Mouse (Mus musculus) kidney, postnatal 14 days (tissue): ENCODE measurements at regions not wholly inside any gene's neighbourhood (a gene's known extent, or its start where the extent isn't known, plus 50 kb on each side); places are given as distances from the start of the nearest gene placed in this dataset.

Source experiments
- DNase-seq: peaks from one replicate; pipeline ENCODE4 v3.0.0; 2022; ENCODE audit warnings: mixed read lengths

DNA sequence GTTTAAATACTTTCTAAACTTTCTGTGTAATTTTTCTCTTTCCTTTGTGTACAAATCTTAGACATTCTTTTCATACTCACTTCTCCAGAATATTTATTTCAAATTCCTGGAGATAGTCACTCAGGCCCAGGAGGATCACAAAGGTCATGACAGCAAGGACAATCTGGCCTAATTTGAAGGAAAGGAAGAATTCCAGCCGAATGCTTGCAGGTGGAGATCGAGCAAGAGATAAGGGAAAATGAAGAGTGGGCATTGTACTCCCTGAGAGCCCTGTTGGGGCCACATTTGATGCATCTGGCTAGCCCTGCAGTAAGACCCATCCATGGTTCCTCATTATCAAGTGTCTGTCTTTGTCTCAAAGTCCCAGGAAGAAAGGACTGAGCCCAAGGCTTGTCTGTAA, 66.0 kb upstream of the Jazf1 start:
- DNase-seq = no peak

DNA sequence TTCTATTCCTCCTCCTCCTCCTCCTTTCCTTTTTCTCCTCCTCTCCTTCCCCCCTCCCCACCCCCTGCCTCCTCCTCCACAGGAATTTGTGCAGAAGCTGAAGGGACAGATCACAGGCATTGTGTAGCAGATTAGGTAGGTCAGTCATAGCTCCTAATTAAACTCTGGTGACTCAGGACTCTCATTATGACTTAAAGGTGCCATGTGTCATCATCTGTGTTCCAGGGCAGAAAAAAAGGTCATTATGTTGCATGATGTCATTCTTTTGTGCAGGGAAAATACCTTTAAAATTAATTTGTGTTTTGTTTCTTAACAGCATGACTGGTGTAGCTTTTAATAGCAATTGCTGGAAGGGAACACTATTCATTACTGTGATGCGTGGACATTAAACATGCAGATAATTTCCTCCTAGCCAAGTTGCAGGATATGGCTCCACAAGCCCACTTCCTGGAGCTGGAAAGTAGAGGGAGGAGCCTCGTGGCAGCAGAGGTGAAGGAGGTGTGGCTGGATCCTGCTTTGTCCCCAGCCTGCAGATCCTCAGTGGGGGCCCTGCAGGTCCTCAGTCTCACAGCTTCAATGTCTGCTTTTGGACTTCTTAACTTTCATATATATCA, 62.4 kb upstream of the Jazf1 start:
- DNase-seq = no peak

DNA sequence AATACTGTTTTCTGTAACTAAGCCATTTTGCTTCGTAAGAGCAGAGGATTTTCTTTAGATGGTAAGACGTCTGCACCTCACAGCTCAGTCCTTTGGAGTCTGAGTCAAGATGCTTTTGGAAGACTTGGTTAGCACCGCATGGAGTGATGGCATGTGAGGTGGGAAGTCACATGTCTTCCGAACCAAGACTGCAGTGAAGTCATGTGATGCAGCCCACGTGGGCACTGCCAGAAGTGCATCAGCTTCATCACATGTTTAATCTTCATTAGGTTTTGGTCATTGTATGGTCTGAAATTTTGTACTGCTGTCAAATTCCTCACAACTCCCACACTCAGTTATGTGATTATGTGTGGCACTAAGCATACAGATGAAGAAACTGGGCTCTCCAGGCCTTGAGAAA, 58.3 kb upstream of the Jazf1 start:
- no peak for DNase-seq

DNA sequence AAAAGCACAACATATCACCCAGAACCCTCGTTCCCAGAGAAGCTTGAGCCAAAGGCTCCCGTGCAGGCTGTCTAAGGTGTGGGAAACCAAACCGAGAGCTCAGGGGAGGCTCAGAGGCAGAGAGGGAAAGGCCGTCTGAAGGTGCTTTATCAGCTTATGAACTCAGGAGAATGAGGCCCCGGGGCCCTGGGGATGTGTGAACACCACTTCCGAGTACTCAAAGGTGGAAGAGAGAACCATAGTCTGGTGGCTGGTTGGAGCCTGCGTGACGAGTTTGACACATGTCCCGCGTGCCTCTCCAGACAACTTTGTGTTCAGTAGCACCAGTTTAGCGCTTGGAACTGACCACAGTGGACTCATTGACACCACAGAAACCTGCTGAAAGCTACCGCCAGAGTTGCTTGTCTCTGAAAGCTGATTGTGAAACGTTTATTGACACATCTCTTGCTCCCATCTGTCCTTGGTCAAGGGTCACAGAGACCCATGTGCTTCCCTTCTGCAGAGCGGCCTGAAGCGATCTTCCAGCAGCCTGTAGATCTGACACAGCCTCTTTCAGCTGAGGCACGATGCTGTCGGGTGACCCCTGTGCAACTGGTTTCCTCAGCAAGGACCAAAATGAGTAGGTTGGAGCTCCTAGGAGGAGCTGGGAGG, 56.5 kb upstream of the Jazf1 start:
- no peak for DNase-seq

DNA sequence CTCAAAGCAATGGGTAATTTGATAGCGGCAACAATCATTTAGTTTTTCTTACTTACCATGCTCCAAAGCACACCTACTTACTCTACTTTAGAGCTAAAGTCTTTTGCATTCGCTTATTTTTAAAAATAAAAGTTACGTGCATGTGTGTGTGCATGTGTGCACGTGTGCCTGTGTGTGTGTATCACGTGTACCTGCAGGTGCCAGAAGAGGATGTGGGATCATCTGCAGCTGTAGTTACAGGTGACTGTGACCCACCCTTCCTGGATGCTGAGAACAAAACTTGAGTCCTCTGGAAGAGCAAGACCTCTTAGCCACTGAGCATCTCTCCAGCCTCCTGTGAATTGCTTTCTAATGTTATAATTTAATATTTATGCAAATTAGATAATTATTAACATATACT, 52.0 kb upstream of the Jazf1 start:
- DNase-seq = no peak
